Mouse (Mus musculus): Measurements from ENCODE around the gene Hist1h2bc.
"Not testable (repeated sequence)": the region's sequence is repeated elsewhere in the genome, so short reads cannot be mapped to it uniquely, and the experiment has no call there.

Gene Hist1h2bc

DNA sequence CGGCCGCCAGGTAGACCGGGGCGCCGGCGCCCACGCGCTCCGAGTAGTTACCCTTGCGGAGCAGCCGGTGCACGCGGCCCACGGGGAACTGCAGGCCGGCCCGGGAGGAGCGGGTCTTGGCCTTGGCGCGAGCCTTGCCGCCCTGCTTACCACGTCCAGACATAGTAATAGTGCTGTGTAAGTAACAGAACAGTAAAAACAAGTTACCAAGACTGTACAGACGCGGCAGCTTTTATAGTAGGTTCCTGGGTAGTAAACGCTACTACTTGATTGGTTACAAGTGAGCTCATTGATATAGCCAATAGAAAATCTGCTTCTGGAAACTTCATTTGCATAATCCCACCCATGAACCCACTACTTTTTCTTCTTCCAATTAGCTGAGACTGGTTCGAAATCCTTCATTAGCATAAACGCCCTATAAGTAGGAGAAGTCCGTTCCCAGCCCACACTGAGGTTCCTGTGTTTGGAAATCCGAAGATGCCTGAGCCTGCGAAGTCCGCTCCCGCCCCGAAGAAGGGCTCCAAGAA lies at the start of gene Hist1h2bc, which contains the start of gene Hist1h2ac:
Hist1h2bc (plus strand) TSS at position 445 of the 527 bp plus-strand sequence.
Hist1h2ac (minus strand) TSS at position 194 of the 527 bp plus-strand sequence.
- DNase-seq (ENCODE audit: low read depth) = peak; percentile 98

DNA sequence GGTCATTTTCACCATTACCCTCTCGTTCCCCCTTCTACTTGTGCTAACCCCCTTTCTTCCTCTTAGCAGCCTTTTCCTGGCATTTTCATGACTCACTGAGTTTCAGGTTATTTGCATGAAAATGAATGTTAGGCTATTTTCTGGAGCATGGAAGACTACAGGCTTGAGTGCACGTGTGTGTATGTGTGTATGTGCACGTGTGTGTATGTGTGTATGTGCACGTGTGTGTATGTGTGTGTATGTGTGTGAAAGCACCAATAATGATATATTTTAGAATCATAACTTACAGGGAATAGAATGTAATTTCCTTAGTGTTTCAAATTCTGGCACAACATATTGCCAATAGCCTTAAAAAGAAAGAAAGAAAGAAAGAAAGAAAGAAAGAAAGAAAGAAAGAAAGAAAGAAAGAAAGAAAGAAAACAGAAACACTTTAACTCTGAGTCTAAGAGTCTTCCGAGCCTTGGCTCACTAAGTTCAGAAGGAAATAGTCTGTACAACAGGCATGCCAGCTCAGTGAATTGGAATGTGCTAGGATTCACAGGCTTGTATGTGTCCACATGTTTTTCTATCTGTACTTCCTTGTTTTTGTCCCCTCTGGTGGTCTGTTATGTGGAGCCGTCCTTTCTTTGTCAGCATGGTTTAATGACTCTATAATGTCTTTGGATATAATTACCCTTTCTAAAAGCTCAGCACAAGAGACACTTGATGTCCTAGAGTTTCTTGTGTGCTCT lies 24.2 kb upstream of the Hist1h2bc start:
- DNase-seq (ENCODE audit: low read depth) = no peak

GRCm38 (mm10) chr13:23662536-23662935 lies 21.5 kb upstream of the Hist1h2bc start:
- DNase-seq (ENCODE audit: low read depth) = no peak

DNA sequence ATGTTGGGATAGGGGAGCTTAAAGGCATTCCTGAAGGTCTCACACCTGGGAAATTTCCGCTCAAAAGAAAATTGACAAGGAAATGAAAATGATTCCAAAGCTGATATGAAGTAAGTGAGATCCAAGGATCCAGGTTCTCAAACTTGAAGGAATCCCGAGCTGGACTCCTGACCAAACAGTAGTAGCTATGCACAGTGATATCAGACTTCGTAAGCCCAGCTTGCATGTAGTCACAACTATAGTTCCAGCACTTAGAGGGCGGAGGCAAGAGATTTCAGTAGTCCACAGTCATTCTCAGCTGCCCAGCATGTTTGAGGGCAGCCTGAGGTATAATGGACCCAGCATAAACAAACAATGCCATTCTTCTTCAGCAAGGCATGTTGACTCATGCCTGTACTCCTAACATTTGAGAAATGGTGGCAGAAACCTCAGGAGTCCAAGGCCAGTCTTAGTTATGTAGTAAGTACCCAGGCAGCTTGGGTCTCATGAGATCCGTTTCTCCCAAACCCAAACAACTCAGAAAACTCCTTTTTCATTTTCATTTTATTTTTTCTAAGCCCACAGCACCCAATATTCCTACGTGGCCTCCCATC lies 1.9 kb upstream of the Hist1h2bc start:
- no peak for DNase-seq (ENCODE audit: low read depth)

GRCm38 (mm10) chr13:23682623-23682946 lies 1.4 kb upstream of the Hist1h2bc start:
- DNase-seq (ENCODE audit: low read depth) = no peak

DNA sequence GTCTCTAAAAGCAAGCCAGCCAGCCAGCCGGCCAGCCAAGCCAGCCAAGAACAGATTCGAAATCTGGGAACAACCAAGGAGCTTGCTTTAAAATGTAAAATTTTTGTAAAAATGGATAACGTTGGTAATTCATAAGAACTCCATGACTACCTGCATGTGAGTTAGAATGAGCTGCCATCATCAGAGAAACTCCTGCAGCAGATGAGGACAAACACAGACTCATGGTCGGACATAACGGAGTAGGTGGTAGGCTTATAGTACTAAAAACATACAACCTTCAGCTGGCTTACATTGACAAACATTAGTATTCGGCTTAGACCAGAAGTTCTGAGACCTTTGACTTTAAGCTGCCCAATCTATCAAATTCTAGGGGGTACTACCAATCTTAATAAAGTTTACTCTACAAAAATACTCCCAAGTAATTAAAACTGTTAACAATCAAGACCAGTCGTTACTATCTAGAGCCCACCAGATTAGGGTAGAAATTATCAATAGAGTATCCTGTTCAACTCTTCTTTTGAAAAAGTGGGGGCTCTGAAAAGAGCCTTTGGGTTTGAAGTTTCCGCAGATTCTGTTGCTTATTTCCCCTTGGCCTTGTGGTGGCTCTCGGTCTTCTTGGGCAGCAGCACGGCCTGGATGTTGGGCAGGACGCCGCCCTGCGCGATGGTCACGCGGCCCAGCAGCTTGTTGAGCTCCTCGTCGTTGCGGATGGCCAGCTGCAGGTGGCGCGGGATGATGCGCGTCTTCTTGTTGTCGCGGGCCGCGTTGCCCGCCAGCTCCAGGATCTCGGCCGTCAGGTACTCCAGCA lies 848 bp upstream of the Hist1h2bc start:
- not testable (repeated sequence) for DNase-seq (ENCODE audit: low read depth)

DNA sequence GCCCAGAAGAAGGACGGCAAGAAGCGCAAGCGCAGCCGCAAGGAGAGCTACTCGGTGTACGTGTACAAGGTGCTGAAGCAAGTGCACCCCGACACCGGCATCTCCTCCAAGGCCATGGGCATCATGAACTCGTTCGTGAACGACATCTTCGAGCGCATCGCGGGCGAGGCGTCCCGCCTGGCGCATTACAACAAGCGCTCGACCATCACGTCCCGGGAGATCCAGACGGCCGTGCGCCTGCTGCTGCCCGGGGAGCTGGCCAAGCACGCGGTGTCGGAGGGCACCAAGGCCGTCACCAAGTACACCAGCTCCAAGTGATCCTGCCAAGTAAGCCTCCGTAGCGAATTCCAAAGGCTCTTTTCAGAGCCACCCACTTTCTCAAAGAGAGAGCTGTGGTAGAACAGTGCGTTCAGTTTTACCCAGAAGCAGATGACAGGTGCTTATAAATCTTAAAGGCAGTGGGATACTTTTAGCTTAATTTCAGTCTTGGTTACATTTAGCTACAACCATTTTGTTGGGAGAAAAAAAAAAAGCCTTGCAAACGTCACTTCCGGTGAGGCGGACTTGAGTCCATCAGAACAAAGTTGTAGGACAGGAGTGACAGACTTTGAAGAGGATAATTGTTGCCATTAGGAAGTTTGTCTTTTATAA lies 421 bp downstream of the Hist1h2bc start:
- DNase-seq (ENCODE audit: low read depth) = peak; percentile 55

DNA sequence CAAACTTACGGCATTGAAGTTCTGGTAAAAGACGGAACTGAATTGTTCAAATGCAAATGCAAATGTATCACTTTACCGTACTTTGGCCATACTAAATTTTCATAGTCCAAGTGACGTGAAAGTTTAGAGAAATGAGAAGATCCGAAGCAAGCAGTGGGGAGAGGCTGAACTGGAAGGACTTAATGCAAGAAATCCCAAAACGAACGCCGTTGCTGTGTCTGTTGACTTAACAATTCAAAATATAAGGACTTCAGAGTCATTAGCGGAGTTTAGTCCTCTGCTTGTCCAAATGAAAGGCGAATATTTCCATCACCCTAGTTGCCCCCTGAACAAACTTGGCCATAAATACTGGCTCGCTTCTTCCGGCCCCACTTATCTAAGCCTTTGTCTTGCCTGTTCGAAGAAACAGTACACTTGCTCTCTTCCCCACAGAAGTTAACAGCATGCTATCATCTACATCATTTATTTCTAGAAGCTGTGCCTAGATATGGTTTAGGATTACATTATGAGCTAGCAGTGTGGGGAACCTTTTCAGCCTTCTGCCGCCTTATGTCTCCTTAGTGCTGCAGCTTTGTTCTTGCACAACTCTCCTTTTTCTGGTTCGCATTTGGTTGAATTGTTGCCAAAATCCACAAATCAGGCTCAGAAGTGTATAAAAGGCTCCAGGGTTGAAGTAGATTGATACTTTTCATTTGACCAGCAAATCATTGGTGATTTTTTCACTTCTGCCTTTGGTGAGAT lies 1.3 kb downstream of the Hist1h2bc start:
- DNase-seq (ENCODE audit: low read depth) = no peak

GRCm38 (mm10) chr13:23685966-23686365 lies 2.0 kb downstream of the Hist1h2bc start:
- no peak for DNase-seq (ENCODE audit: low read depth)

- DNase-seq (ENCODE audit: low read depth) = no peak
Observed at GRCm38 (mm10) chr13:23687181-23687580, 3.2 kb downstream of the Hist1h2bc start.

- DNase-seq (ENCODE audit: low read depth) = no peak
Observed at GRCm38 (mm10) chr13:23687907-23688306, 3.9 kb downstream of the Hist1h2bc start.

- DNase-seq (ENCODE audit: low read depth) = no peak
Observed at GRCm38 (mm10) chr13:23688956-23689355, 5.0 kb downstream of the Hist1h2bc start.

DNA sequence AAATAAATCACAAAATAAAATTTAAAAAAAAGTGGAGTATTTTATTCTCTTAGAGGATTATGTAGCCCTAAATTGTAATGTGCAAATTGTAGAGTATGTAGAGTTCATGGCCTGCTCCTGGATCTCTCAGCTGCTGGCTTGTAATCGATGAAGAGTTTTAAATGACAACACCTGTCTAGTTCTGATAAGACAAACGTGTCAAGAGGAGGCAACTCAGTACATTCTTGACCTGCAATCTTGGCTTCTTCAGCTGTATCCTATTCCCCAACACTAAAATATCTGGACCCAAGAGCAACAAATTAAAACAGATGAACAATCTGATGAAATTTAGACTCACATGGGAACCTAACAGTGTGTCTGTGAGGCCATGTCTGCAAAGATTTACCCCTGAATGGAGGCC lies 5.5 kb downstream of the Hist1h2bc start:
- DNase-seq (ENCODE audit: low read depth) = no peak

- DNase-seq (ENCODE audit: low read depth) = no peak
Observed at GRCm38 (mm10) chr13:23693856-23694440, 9.9 kb downstream of the Hist1h2bc start.

GRCm38 (mm10) chr13:23694956-23695355 lies 11.0 kb downstream of the Hist1h2bc start:
- DNase-seq (ENCODE audit: low read depth) = no peak

DNA sequence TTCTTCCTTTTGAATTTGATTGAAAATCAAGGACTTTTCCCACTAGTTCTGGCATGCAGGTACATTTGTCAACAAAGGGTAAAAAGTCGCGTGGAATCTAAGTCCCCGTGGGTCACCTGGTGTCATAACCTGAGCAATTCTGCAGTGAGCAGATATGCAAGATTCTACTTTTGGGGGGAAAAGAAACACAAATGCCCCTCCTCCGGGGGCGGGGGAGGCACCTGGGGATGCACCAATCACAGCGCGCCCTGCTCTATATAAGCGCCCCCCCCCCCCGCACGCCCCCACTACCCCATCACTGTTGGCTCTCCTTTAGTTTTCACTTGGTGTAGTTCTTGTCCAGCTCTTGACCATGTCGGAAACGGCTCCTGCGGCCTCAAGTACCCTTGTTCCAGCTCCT lies 11.5 kb downstream of the Hist1h2bc start, which contains the start of gene Hist1h1t:
Hist1h1t (plus strand) TSS at position 301 of the 400 bp plus-strand sequence.
- no peak for DNase-seq (ENCODE audit: low read depth)

DNA sequence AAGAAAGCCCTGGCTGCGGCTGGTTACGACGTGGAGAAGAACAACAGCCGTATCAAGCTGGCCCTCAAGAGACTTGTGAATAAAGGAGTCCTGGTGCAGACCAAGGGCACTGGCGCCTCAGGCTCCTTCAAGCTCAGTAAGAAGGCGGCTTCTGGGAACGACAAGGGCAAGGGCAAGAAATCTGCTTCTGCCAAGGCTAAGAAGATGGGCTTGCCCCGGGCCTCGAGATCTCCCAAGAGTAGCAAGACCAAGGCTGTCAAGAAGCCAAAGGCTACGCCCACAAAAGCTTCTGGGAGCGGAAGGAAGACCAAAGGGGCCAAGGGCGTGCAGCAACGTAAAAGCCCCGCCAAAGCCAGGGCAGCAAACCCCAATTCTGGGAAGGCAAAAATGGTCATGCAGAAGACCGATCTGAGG lies 12.1 kb downstream of the Hist1h2bc start:
- no peak for DNase-seq (ENCODE audit: low read depth)

DNA sequence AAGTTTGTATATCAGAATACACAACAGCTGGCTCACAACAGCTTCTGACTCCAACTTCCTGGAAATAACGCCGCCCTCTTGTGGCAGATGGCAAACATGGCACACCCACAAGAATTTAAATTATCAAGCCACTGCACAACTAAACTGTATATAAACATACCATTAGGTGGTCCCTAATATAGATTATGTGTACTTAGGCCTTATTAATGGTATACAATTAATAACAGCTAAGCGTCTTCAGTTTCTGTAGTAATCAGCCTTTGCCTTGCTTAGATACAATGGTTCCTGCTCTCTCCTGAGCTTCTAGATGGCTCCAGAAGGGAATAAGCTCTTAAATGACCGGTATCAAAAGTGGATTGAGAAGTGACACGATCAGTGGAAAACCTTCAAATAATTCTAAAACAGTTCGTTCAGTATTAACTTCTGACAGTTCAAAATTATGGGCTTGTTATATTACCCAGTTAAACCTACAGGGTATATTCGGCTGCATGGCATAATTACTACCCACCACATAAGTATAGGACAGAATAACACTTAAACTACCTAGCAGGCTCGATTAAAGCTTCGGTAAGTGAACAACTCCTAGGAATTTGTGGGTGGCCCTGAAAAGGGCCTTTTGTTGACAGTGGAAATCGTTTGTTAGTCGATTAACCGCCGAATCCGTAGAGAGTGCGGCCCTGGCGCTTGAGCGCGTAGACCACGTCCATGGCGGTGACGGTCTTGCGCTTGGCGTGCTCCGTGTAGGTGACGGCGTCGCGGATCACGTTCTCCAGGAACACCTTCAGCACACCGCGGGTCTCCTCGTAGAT lies 13.7 kb downstream of the Hist1h2bc start:
- DNase-seq (ENCODE audit: low read depth) = no peak

- DNase-seq (ENCODE audit: low read depth) = peak; percentile 98
Observed at GRCm38 (mm10) chr13:23698300-23698693, 14.3 kb downstream of the Hist1h2bc start, which contains the start of gene Hist1h4c. TSS of gene Hist1h4c (minus strand) at chr13:23698454.

DNA sequence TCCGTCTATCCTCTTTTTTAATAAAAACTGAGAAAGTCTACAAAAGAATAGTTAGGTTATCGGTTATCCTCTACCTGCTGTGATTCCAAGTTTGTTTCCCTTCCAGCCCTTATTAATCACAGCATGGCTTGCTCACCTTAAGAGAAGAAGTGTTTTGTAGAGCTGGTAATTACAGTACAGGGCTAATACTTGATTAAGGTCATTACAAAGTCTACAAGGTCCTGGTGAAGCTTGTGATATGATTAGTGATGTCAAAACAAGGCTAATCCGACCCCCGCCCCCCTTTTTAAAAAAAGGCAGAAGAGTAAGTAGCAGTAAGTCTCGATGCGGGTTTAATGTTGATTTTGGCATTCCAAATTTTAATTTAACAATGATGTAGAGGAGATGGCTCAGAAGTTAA lies 15.0 kb downstream of the Hist1h2bc start:
- DNase-seq (ENCODE audit: low read depth) = no peak

All from fibroblast of lung, adult 2 months (primary cell).